ENCODE assay signal across 8 mouse cellular contexts in genomic region chr19:23687296-23688021, GRCm38 (mm10). TPM values are rescaled to one million over a fixed set of nuclear protein-coding genes. Genes with fewer than 3 reads are reported as not detected.
DNase-seq lines count a peak whose midpoint lies in the region; ATAC-seq and TF ChIP-seq lines count a peak whose summit lies in the region.

TSS of gene Ptar1 (plus strand) at chr19:23687429.

- H3K36me3 ChIP-seq in C2C12 (ENCODE audit: control insufficient read depth, insufficient read depth) = no peaks in the 10 kb centered on the region
- H3K36me3 ChIP-seq in embryonic facial prominence, embryonic 15.5 days = no peaks in the 10 kb centered on the region
- no peaks in the 10 kb centered on the region for H3K36me3 ChIP-seq in heart, embryonic 10.5 days
- H3K36me3 ChIP-seq in kidney, embryonic 14.5 days (ENCODE audit: control insufficient read depth, insufficient read depth, low read length) = no peaks in the 10 kb centered on the region

- peaks cover 52% of the 10 kb centered on the region for H3K79me2 ChIP-seq in C2C12 (ENCODE audit: control insufficient read depth, insufficient read depth)

- TF ChIP-seq CTCF in C2C12 (IDR thresholded peaks at IDR 0.05; ENCODE audit: control insufficient read depth, insufficient read depth, insufficient read length) = no peak
- no peak for TF ChIP-seq CTCF in bone marrow macrophage, adult 2 months (IDR thresholded peaks at IDR 0.05; ENCODE audit: low read depth, low read length)

- no peak for TF ChIP-seq POLR2A in bone marrow macrophage, adult 2 months (IDR thresholded peaks at IDR 0.05; ENCODE audit: borderline replicate concordance, low read depth, low read length)

- H3K27me3 ChIP-seq in C2C12 (ENCODE audit: control insufficient read depth, insufficient read depth, insufficient read length) = no peaks in the 10 kb centered on the region
- no peaks in the 10 kb centered on the region for H3K27me3 ChIP-seq in embryonic facial prominence, embryonic 15.5 days
- H3K27me3 ChIP-seq in heart, embryonic 10.5 days (ENCODE audit: insufficient read depth, poor library complexity, severe bottlenecking) = no peaks in the 10 kb centered on the region
- no peaks in the 10 kb centered on the region for H3K27me3 ChIP-seq in kidney, embryonic 14.5 days (ENCODE audit: control insufficient read depth, insufficient read depth, low read length)

- H3K4me2 ChIP-seq in embryonic facial prominence, embryonic 15.5 days (replicated peaks) = peak within 1 kb of the TSS; percentile 67
- H3K4me2 ChIP-seq in kidney, embryonic 14.5 days (replicated peaks; ENCODE audit: low read depth, low read length) = peak within 1 kb of the TSS; percentile 38

- peak within 1 kb of the TSS; percentile 91 for H3ac ChIP-seq in C2C12 (ENCODE audit: control insufficient read depth, insufficient read length, low read depth)

- ATAC-seq in embryonic facial prominence, embryonic 15.5 days (ENCODE audit: insufficient number of reproducible peaks, low FRiP score, low TSS enrichment, low read depth) = peak; percentile 92
- peak; percentile 61 for ATAC-seq in kidney, embryonic 14.5 days (ENCODE audit: low FRiP score, low TSS enrichment)

- H3K4me3 ChIP-seq in C2C12 (ENCODE audit: insufficient read depth, poor library complexity, severe bottlenecking) = peak within 1 kb of the TSS; percentile 69
- peak within 1 kb of the TSS; percentile 69 for H3K4me3 ChIP-seq in bone marrow macrophage, adult 2 months (ENCODE audit: insufficient read depth, low read length)
- H3K4me3 ChIP-seq in embryonic facial prominence, embryonic 15.5 days (replicated peaks) = peak within 1 kb of the TSS; percentile 89
- H3K4me3 ChIP-seq in heart, embryonic 10.5 days = peak within 1 kb of the TSS; percentile 90
- peak within 1 kb of the TSS; percentile 55 for H3K4me3 ChIP-seq in kidney, embryonic 14.5 days (ENCODE audit: low read length)

- H3K9ac ChIP-seq in embryonic facial prominence, embryonic 15.5 days = peak within 1 kb of the TSS; percentile 93
- H3K9ac ChIP-seq in kidney, embryonic 14.5 days (ENCODE audit: low read depth, low read length) = peak within 1 kb of the TSS; percentile 88

- peaks cover 33% of the 10 kb centered on the region for H3K79me3 ChIP-seq in C2C12 (ENCODE audit: low read depth)

- peak within 1 kb of the TSS; percentile 63 for H3K27ac ChIP-seq in bone marrow macrophage, adult 2 months (ENCODE audit: insufficient read depth, low read depth, low read length)
- peak within 1 kb of the TSS; percentile 94 for H3K27ac ChIP-seq in embryonic facial prominence, embryonic 15.5 days (replicated peaks)
- peak within 1 kb of the TSS; percentile 100 for H3K27ac ChIP-seq in heart, embryonic 10.5 days
- peak within 1 kb of the TSS; percentile 89 for H3K27ac ChIP-seq in kidney, embryonic 14.5 days (ENCODE audit: low read depth, low read length)

- no peaks in the 10 kb centered on the region for H3K9me3 ChIP-seq in embryonic facial prominence, embryonic 15.5 days (replicated peaks)
- no peaks in the 10 kb centered on the region for H3K9me3 ChIP-seq in heart, embryonic 10.5 days
- H3K9me3 ChIP-seq in kidney, embryonic 14.5 days (ENCODE audit: control insufficient read depth, low read length) = no peaks in the 10 kb centered on the region

- under 1% methylated on average over 89 of the region's 93 CpGs for WGBS in embryonic facial prominence, embryonic 15.5 days
- WGBS in heart, embryonic 10.5 days = under 1% methylated on average over 81 of the region's 93 CpGs
- WGBS in kidney, embryonic 14.5 days = under 1% methylated on average over 84 of the region's 93 CpGs

- H3K4me1 ChIP-seq in bone marrow macrophage, adult 2 months (ENCODE audit: control insufficient read depth, insufficient read depth, low read length) = peaks cover 4% of the 10 kb centered on the region; the same call in 1 of the 2 replicates
- peaks cover 6% of the 10 kb centered on the region; the same call in 1 of the 2 replicates for H3K4me1 ChIP-seq in embryonic facial prominence, embryonic 15.5 days
- H3K4me1 ChIP-seq in heart, embryonic 10.5 days = peaks cover 11% of the 10 kb centered on the region; the same call in 1 of the 2 replicates
- H3K4me1 ChIP-seq in kidney, embryonic 14.5 days (ENCODE audit: control insufficient read depth, insufficient read depth, low read length) = peaks cover 7% of the 10 kb centered on the region; the same call in 1 of the 2 replicates

- peak; percentile 93 for DNase-seq in heart, embryonic 10.5 days (ENCODE audit: low spot score)
- DNase-seq in liver = peak; percentile 91
- DNase-seq in monocyte, adult 2 months (ENCODE audit: low read depth in 1 of 2, low spot score in 2 of 2) = peak; percentile 56 to 77
- DNase-seq in spleen, postnatal 14 days (ENCODE audit: low spot score in 2 of 2) = peak; percentile 83 to 92

TF ChIP-seq in C2C12, 6 proteins besides CTCF, POLR2A, EP300 and RAD21:
- TF ChIP-seq MAX (IDR thresholded peaks at IDR 0.05) = peak; percentile 20
- no peak for TF ChIP-seq CEBPB (IDR thresholded peaks at IDR 0.05; ENCODE audit: low read depth)

RNA-seq across cellular contexts. Expression of gene Ptar1, which starts in this region (rescaled TPM):
- polyA plus RNA-seq in C2C12 (2012; fragmentation: generic; extraction: Trizol) = 1.6 TPM
- polyA plus RNA-seq in bone marrow macrophage, adult 2 months (2012; ENCODE audit: insufficient read depth, insufficient read length, missing spikeins) = 4.8 and 7.2 TPM in 2 replicates
- 5.0 and 6.2 TPM in 2 replicates for polyA plus RNA-seq in embryonic facial prominence, embryonic 15.5 days (2015; fragmentation: Nextera tagmentation; extraction: Ambion mirVana)
- polyA plus RNA-seq in heart, embryonic 10.5 days (2016; fragmentation: Nextera tagmentation; extraction: Ambion mirVana) = 5.8 and 6.0 TPM in 2 replicates
- polyA plus RNA-seq in kidney, embryonic 14.5 days (2014; fragmentation: Nextera tagmentation; extraction: Ambion mirVana) = 14.8 and 24.3 TPM in 2 replicates

Comparison
In these comparisons a context has a peak if more than half of its experiments do, and no peak if none do; other contexts are left out.
1. Peak in every context shown above with its lines: DNase-seq, ATAC-seq, H3K4me3 ChIP-seq and H3K27ac ChIP-seq.